Mouse (Mus musculus) CH12.LX (cell line): Measurements from ENCODE around the gene Slc25a21. TPM values are rescaled to one million over a fixed set of nuclear protein-coding genes. Genes with fewer than 3 reads are reported as not detected.
"Not testable (repeated sequence)": the region's sequence is repeated elsewhere in the genome, so short reads cannot be mapped to it uniquely, and the experiment has no call there.

Source experiments
- DNase-seq: peaks from one replicate; pipeline ENCODE4 v3.0.0-alpha.2; 2013; ENCODE audit errors: extremely low read depth
- H3K27ac ChIP-seq: 2 replicates; pipeline ENCODE4 v1.5.1; 2012; ENCODE audit warnings: low read depth, mild to moderate bottlenecking, control low read depth, moderate library complexity; ENCODE audit not compliant: insufficient read depth
- H3K27me3 ChIP-seq: replicated peaks from 2 replicates; pipeline ENCODE3; 2012; ENCODE audit warnings: inconsistent platforms
- H3K36me3 ChIP-seq, 2 experiments: replicated peaks in 1 of 2; 2 replicates each; pipeline versions ENCODE3 to v1.6.1; 2012; ENCODE audit warnings: inconsistent platforms in 1 of 2, low read length in 1 of 2, mild to moderate bottlenecking in 1 of 2, mixed read lengths in 1 of 2, moderate library complexity in 1 of 2; ENCODE audit not compliant: control insufficient read depth in 1 of 2, insufficient read depth in 1 of 2
- H3K4me1 ChIP-seq, 2 experiments: 2 replicates each; pipeline ENCODE4 v1.6.1; 2012; ENCODE audit warnings: inconsistent platforms in 1 of 2, moderate library complexity in 1 of 2; ENCODE audit not compliant: insufficient read depth in 2 of 2, control insufficient read depth in 1 of 2
- H3K4me2 ChIP-seq: 2 replicates; pipeline ENCODE4 v1.6.1; 2012; ENCODE audit warnings: low read depth, mild to moderate bottlenecking, control low read depth; ENCODE audit not compliant: poor library complexity, insufficient read depth, severe bottlenecking
- H3K4me3 ChIP-seq, 3 experiments: fragments of 150-350 bp in 1 of 3; sonication (generic) in 1 of 3; replicated peaks in 1 of 3; 2 replicates each; pipeline versions ENCODE3 to v1.5.1; 2011 to 2012; ENCODE audit warnings: low read depth in 2 of 3, low read length in 2 of 3, mild to moderate bottlenecking in 2 of 3, moderate library complexity in 2 of 3, control low read depth in 1 of 3, improper control_type of control experiment in 1 of 3, inconsistent platforms in 1 of 3, mixed read lengths in 1 of 3; ENCODE audit not compliant: poor library complexity in 1 of 3
- H3K79me2 ChIP-seq: replicated peaks from 2 replicates; pipeline ENCODE4 v1.6.1; 2012; ENCODE audit warnings: mild to moderate bottlenecking, moderate library complexity; ENCODE audit not compliant: control insufficient read depth, poor library complexity, insufficient read depth, severe bottlenecking; ENCODE audit errors: extremely low read depth
- H3K9ac ChIP-seq: 2 replicates; pipeline ENCODE4 v1.6.1; 2012; ENCODE audit warnings: low read depth, mild to moderate bottlenecking, control low read depth, moderate library complexity; ENCODE audit not compliant: insufficient read depth
- H3K9me3 ChIP-seq: replicated peaks from 2 replicates; pipeline ENCODE3; 2012; ENCODE audit warnings: low read length, inconsistent platforms, mixed read lengths
- BHLHE40 ChIP-seq: IDR thresholded peaks from 2 replicates; pipeline ENCODE4 v1.6.1; 2011; ENCODE audit warnings: mild to moderate bottlenecking, low read depth, low read length, improper control_type of control experiment
- CHD2 ChIP-seq: IDR thresholded peaks from 2 replicates; pipeline ENCODE4 v1.6.1; 2011; ENCODE audit warnings: low read length, improper control_type of control experiment
- EP300 ChIP-seq: IDR thresholded peaks from 2 replicates; pipeline ENCODE4 v1.6.1; 2011; ENCODE audit warnings: low read length, improper control_type of control experiment
- JUN ChIP-seq: IDR thresholded peaks from 2 replicates; pipeline ENCODE4 v1.6.1; 2011; ENCODE audit warnings: low read depth, mild to moderate bottlenecking, low read length, improper control_type of control experiment, moderate library complexity; ENCODE audit not compliant: insufficient read depth
- JUND ChIP-seq: conservative IDR thresholded peaks from 2 replicates; pipeline ENCODE4 v1.6.1; 2011; ENCODE audit warnings: low read depth, low read length, improper control_type of control experiment
- MAFK ChIP-seq: IDR thresholded peaks from 2 replicates; pipeline ENCODE4 v1.6.1; 2011; ENCODE audit warnings: low read length, improper control_type of control experiment; ENCODE audit not compliant: insufficient replicate concordance
- MEF2A ChIP-seq: IDR thresholded peaks from 2 replicates; pipeline ENCODE4 v1.6.1; 2014; ENCODE audit warnings: low read depth, mild to moderate bottlenecking, inconsistent platforms, low read length, improper control_type of control experiment, borderline replicate concordance
- PAX5 ChIP-seq: IDR thresholded peaks from 2 replicates; pipeline ENCODE4 v1.6.1; 2012; ENCODE audit warnings: low read length, inconsistent platforms, mixed read lengths
- POLR2A ChIP-seq: IDR thresholded peaks from 2 replicates; pipeline ENCODE4 v1.6.1; 2011; ENCODE audit warnings: low read depth, mild to moderate bottlenecking, improper control_type of control experiment, low read length
- RAD21 ChIP-seq: IDR thresholded peaks from 2 replicates; pipeline ENCODE4 v1.6.1; 2011; ENCODE audit warnings: low read depth, mild to moderate bottlenecking, low read length, improper control_type of control experiment, moderate library complexity
- ZKSCAN1 ChIP-seq: IDR thresholded peaks from 2 replicates; pipeline ENCODE4 v1.6.1; 2012; ENCODE audit warnings: low read depth, inconsistent platforms, low read length, improper control_type of control experiment, borderline replicate concordance
- ZMIZ1 ChIP-seq: IDR thresholded peaks from 2 replicates; pipeline ENCODE4 v1.6.1; 2012; ENCODE audit warnings: low read depth, mild to moderate bottlenecking, inconsistent platforms, low read length, improper control_type of control experiment
- dilution Hi-C: fragments of 300-500 bp; cut with MboI; formaldehyde crosslinking; loops from 2 replicates; pipeline ENCODE4 v1.14.3; 2020; ENCODE audit warnings: low sequenced_read_pairs; ENCODE audit not compliant: extremely low pct_unique_long_range_greater_than_20kb, extremely low pct_ligation_motif_present
- in situ Hi-C: fragments of 300-500 bp; cut with MboI; formaldehyde crosslinking; loops from 3 replicates; pipeline ENCODE4 v1.14.3; 2019; ENCODE audit warnings: low sequenced_read_pairs, low pct_ligation_motif_present, low pct_unique_long_range_greater_than_20kb, mixed read lengths
- polyA plus RNA-seq: library from polyadenylated mRNA; unstranded; fragments of >175 nt; gene quantifications from 2 replicates; pipeline ENCODE4 v1.2.1, GENCODE M21; 2012; ENCODE audit warnings: low read depth; ENCODE audit not compliant: insufficient read length
- total RNA-seq, 2 experiments: library from RNA; depleted of rRNA; stranded (reverse); fragments of 300-350 nt in 1 of 2; fragments of >200 nt in 1 of 2; gene quantifications; 2 replicates each; pipeline ENCODE4 v1.2.3; 2012 to 2014

Slc25a21 gene
- total and polyA plus RNA-seq, 3 experiments: not detected

DNA sequence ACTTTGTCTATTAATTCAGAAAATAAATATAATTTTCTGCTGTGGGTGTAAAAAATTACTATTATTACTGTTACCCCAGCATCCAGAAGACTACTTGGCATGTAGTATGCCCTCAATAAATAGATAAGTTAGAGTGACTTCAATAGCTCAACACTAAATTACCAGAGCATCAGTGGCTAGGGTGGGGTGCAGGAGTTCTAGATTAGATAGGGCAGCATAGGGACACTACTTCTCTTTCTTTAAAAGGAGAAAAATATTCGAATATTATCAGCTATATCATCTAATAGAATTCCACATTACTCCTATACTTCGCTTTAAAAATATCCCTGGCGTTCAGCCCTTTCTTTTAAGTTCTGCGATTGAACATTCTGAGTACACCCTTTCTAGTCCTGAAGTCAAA lies 32.4 kb upstream of the Slc25a21 start:
- H3K4me1 ChIP-seq: peaks cover 0 to 3% of the 10 kb centered on the region in 2 experiments; a peak in 1 of 4 replicates
- H3K9ac ChIP-seq: peak overlapping the region; percentile 78
- in situ Hi-C loops (no loop called here), dilution Hi-C loops (no loop called here)
- no peak for DNase-seq
- peaks cover 0 to 3% of the 10 kb centered on the region in 2 experiments for H3K36me3 ChIP-seq
- H3K27ac ChIP-seq: no peak overlapping the region
- H3K27me3 ChIP-seq: no peaks in the 10 kb centered on the region
- TF ChIP-seq PAX5 (no peak), CHD2 (no peak), ZMIZ1 (no peak), JUND (no peak), EP300 (no peak), BHLHE40 (no peak), POLR2A (no peak), MEF2A (no peak), JUN (no peak), RAD21 (no peak)
- H3K79me2 ChIP-seq: peaks cover 27% of the 10 kb centered on the region
- H3K9me3 ChIP-seq: no peaks in the 10 kb centered on the region
- H3K4me3 ChIP-seq: peak overlapping the region; percentile 58 to 79 (median 61)
- peak overlapping the region; percentile 17; the same call in 1 of the 2 replicates for H3K4me2 ChIP-seq

DNA sequence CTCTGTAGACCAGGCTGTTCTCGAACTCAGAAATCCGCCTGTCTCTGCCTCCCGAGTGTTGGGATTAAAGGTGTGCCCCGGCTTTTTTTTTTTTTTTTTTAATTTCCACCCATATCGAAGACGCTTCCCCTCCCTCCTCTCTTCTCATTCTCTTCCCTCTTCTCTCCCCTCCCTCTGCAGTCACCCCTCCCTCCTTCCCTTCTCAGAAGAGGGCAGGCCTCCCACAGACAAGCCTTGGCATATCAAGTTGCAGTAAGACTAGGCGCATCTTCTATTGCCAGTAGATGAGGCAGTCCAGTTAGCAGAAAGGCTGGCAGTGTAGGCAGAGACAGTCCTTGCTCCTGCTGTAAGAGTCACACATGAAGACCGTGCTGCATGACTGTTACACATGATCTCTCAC lies 30.5 kb upstream of the Slc25a21 start:
- Histone ChIP-seq H3K4me1 (no peaks in the 10 kb centered on the region), H3K36me3 (no peaks in the 10 kb centered on the region), H3K4me3 (no peak overlapping the region), H3K79me2 (peaks cover 17% of the 10 kb centered on the region), H3K27me3 (no peaks in the 10 kb centered on the region), H3K27ac (no peak overlapping the region), H3K9me3 (no peaks in the 10 kb centered on the region), H3K9ac (no peak overlapping the region), H3K4me2 (no peak overlapping the region)
- in situ Hi-C loops: no loop called here
- no peak for DNase-seq
- dilution Hi-C loops: no loop called here
- no peak for TF ChIP-seq MAFK

DNA sequence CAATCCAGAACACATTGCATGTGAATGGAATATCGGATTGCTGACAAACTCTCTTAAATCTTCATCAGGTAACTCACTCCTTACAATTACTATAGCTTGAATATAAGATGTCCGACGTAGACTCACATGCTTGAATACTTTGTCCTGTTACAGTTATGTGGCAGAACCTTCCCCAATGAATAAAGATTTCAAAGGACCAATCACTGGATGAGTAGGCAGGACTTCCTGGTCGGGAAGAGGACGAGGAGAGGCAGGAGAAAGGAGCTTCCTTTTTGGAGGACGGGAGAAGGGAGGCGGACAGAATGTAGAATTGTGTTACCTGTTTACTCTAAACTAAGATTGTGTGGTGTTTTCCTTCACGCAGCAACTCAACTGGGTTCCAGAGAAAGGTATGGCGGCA lies 29.1 kb upstream of the Slc25a21 start:
- dilution Hi-C loops: no loop called here
- Histone ChIP-seq H3K36me3 (no peaks in the 10 kb centered on the region), H3K4me3 (no peak overlapping the region), H3K9ac (no peak overlapping the region)
- no peak for DNase-seq
- TF ChIP-seq POLR2A: no peak
- TF ChIP-seq JUN: no peak
- TF ChIP-seq ZKSCAN1: no peak
- TF ChIP-seq, all 38 proteins: peak for 0
- H3K27ac ChIP-seq: no peak overlapping the region
- no peaks in the 10 kb centered on the region for H3K4me1 ChIP-seq
- H3K27me3 ChIP-seq: no peaks in the 10 kb centered on the region
- peaks cover 9% of the 10 kb centered on the region for H3K79me2 ChIP-seq
- no peaks in the 10 kb centered on the region for H3K9me3 ChIP-seq
- in situ Hi-C loops: no loop called here
- no peak overlapping the region for H3K4me2 ChIP-seq

DNA sequence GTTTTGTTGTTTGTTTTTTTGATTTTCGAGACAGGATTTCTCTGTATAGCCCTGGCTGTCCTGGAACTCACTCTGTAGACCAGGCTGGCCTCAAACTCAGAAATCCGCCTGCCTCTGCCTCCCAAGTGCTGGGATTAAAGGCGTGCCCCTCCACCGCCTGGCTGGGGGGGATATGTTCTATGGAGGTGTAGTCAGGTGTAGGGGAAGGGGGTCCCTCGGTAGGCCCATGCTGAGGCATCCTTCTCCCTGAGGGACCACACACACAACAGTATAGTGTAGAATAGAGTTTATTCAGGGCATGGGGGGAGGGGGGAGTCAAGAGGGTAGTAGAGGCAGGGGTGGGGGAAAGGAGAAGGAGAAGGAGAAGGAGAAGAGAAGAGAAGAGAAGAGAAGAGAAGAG lies 15.2 kb upstream of the Slc25a21 start:
- in situ Hi-C loops, H3K79me2 ChIP-seq, H3K4me1 ChIP-seq, H3K36me3 ChIP-seq, H3K9ac ChIP-seq, dilution Hi-C loops, H3K4me2 ChIP-seq, H3K4me3 ChIP-seq, H3K9me3 ChIP-seq, DNase-seq, H3K27ac ChIP-seq, H3K27me3 ChIP-seq: not testable (repeated sequence)
